Mouse (Mus musculus) embryo, embryonic 9.5 days (tissue): ENCODE results near the gene Slc4a2.

Source experiments
- DNase-seq: peaks from one replicate; pipeline ENCODE4 v3.0.0-alpha.2; 2017; ENCODE audit errors: extremely low spot score

Slc4a2 gene

GRCm38 (mm10) chr5:24426556-24427284 lies 3.1 kb downstream of the Slc4a2 start:
- DNase-seq = no peak

GRCm38 (mm10) chr5:24427285-24427633 lies 3.6 kb downstream of the Slc4a2 start:
- DNase-seq = no peak

GRCm38 (mm10) chr5:24427981-24428402 lies 4.4 kb downstream of the Slc4a2 start:
- peak; percentile 61 for DNase-seq

- DNase-seq = no peak
These were observed 5.0 kb downstream of the Slc4a2 start for GRCm38 (mm10) chr5:24428596-24428995.

- no peak for DNase-seq
These were observed 10.4 kb downstream of the Slc4a2 start for GRCm38 (mm10) chr5:24433993-24434392.

- no peak for DNase-seq
These were observed 17.6 kb downstream of the Slc4a2 start for GRCm38 (mm10) chr5:24441187-24441586.

GRCm38 (mm10) chr5:24442029-24442428 lies 18.4 kb downstream of the Slc4a2 start:
- DNase-seq = no peak

GRCm38 (mm10) chr5:24443204-24443603 lies 19.6 kb downstream of the Slc4a2 start:
- no peak for DNase-seq

GRCm38 (mm10) chr5:24443927-24444326 lies 20.3 kb downstream of the Slc4a2 start:
- no peak for DNase-seq

GRCm38 (mm10) chr5:24444746-24445427 lies 21.2 kb downstream of the Slc4a2 start, which contains the start of gene Fastk:
TSS of gene Fastk (minus strand) at chr5:24445287.
- peak; percentile 91 for DNase-seq

- DNase-seq = no peak
These were observed 21.9 kb downstream of the Slc4a2 start for GRCm38 (mm10) chr5:24445428-24446080.

GRCm38 (mm10) chr5:24446630-24447029 lies 23.0 kb downstream of the Slc4a2 start:
- no peak for DNase-seq

GRCm38 (mm10) chr5:24447624-24448298 lies 24.1 kb downstream of the Slc4a2 start, which contains the start of gene Tmub1:
TSS of gene Tmub1 (minus strand) at chr5:24447854.
- DNase-seq = peak; percentile 84

- peak; percentile 90 for DNase-seq
These were observed 27.8 kb downstream of the Slc4a2 start for GRCm38 (mm10) chr5:24451264-24452029.

GRCm38 (mm10) chr5:24452030-24452690 lies 28.5 kb downstream of the Slc4a2 start, which contains the start of gene Agap3:
TSS of gene Agap3 (plus strand) at chr5:24452177.
- DNase-seq = peak; percentile 49

GRCm38 (mm10) chr5:24452691-24453233 lies 29.1 kb downstream of the Slc4a2 start:
- peak; percentile 37 for DNase-seq

- DNase-seq = no peak
These were observed 29.8 kb downstream of the Slc4a2 start for GRCm38 (mm10) chr5:24453283-24453984.

GRCm38 (mm10) chr5:24453985-24454303 lies 30.3 kb downstream of the Slc4a2 start:
- DNase-seq = no peak

GRCm38 (mm10) chr5:24455076-24455475 lies 31.4 kb downstream of the Slc4a2 start:
- no peak for DNase-seq

GRCm38 (mm10) chr5:24455613-24456012 lies 32.0 kb downstream of the Slc4a2 start:
- no peak for DNase-seq
